In genomic region chr17:24156394-24156793, GRCm38 (mm10) we compare ENCODE assay signal across 15 mouse cellular contexts.
"Had no signal": no experiment of that assay in that cellular context is flagged by ENCODE, and none has a peak within 500 bp of the region (broad histone marks: within the 10 kb centered on the region; RNA-seq: fewer than 3 reads in every experiment).

No protein-coding gene starts in this region.

- H3K36me3 ChIP-seq: stomach, embryonic 15.5 days had no signal

- H3K27me3 ChIP-seq: neural tube, embryonic 12.5 days; neural tube, embryonic 13.5 days; stomach, embryonic 15.5 days had no signal

- H3K4me2 ChIP-seq: neural tube, embryonic 12.5 days; neural tube, embryonic 13.5 days; stomach, embryonic 15.5 days had no signal

- DNase-seq: retina, postnatal 1 day; right cerebral cortex, adult 18-20 months; right cerebral cortex, postnatal 14 days; right cerebral cortex, postnatal 25 days; right cerebral cortex, postnatal 4 days; spleen, adult 18-20 months; thymus, adult 18-20 months; thymus, adult 2 months; thymus, postnatal 14 days; thymus, postnatal 25 days; thymus, postnatal 4 days had no signal

- H3K9me3 ChIP-seq: neural tube, embryonic 12.5 days; neural tube, embryonic 13.5 days; stomach, embryonic 15.5 days had no signal

- H3K9ac ChIP-seq: neural tube, embryonic 12.5 days; neural tube, embryonic 13.5 days; stomach, embryonic 15.5 days had no signal

- H3K4me3 ChIP-seq: neural tube, embryonic 12.5 days; neural tube, embryonic 13.5 days; stomach, embryonic 15.5 days had no signal

- H3K27ac ChIP-seq: neural tube, embryonic 12.5 days; neural tube, embryonic 13.5 days; stomach, embryonic 15.5 days; stomach, postnatal 0 days had no signal
